Mouse (Mus musculus) liver, adult 2 months (tissue): ENCODE results near the gene Myo15. TPM values are rescaled to one million over a fixed set of nuclear protein-coding genes. Genes with fewer than 3 reads are reported as not detected.

Experiments used
- DNase-seq: peaks from one replicate; pipeline ENCODE4 v3.0.0-alpha.2; 2011; ENCODE audit warnings: low read depth, low spot score; ENCODE audit errors: extremely low read depth
- H3K27ac ChIP-seq: fragments of 200-500 bp; replicated peaks from 2 replicates; pipeline ENCODE4 v1.5.1; 2012; ENCODE audit warnings: low read depth, mild to moderate bottlenecking, control low read depth, inconsistent platforms, low read length; ENCODE audit not compliant: insufficient read depth
- H3K27me3 ChIP-seq: fragments of 200-500 bp; 2 replicates; pipeline ENCODE4 v1.6.1; 2012; ENCODE audit warnings: mild to moderate bottlenecking, moderate library complexity, low read length, inconsistent platforms; ENCODE audit not compliant: control insufficient read depth, insufficient read depth
- H3K36me3 ChIP-seq: fragments of 200-500 bp; 2 replicates; pipeline ENCODE4 v1.6.1; 2012; ENCODE audit warnings: low read length, inconsistent platforms; ENCODE audit not compliant: control insufficient read depth, insufficient read depth
- H3K4me1 ChIP-seq: fragments of 200-500 bp; 2 replicates; pipeline ENCODE4 v1.6.1; 2011; ENCODE audit warnings: low read length; ENCODE audit not compliant: control insufficient read depth, insufficient read depth
- H3K4me3 ChIP-seq: fragments of 200-500 bp; 2 replicates; pipeline ENCODE4 v1.5.1; 2011; ENCODE audit warnings: low read depth, mild to moderate bottlenecking, control low read depth, low read length, moderate library complexity; ENCODE audit not compliant: insufficient read depth
- H3K79me2 ChIP-seq: fragments of 200-500 bp; 2 replicates; pipeline ENCODE4 v1.6.1; 2012; ENCODE audit warnings: inconsistent platforms, mild to moderate bottlenecking, low read length, moderate library complexity; ENCODE audit not compliant: control insufficient read depth, insufficient read depth
- H3K9ac ChIP-seq: fragments of 200-500 bp; 2 replicates; pipeline ENCODE4 v1.6.1; 2012; ENCODE audit warnings: low read depth, mild to moderate bottlenecking, control low read depth, inconsistent platforms, low read length
- CTCF ChIP-seq: fragments of 200-500 bp; IDR thresholded peaks from 2 replicates; pipeline ENCODE4 v1.5.1; 2011; ENCODE audit warnings: low read depth, low read length, control low read depth
- POLR2A ChIP-seq: fragments of 200-500 bp; IDR thresholded peaks from 2 replicates; pipeline ENCODE4 v1.6.1; 2011; ENCODE audit warnings: low read length, control low read depth; ENCODE audit not compliant: insufficient read depth; ENCODE audit errors: extremely low read depth
- WGBS: fragments of 180-500 bp; shearing (Covaris S2); methylation state at CpG from one replicate; pipeline ENCODE4 v1.1.7; 2018; 5-methylcytosine and 5-hydroxymethylcytosine counted together
- polyA plus RNA-seq: library from polyadenylated mRNA; depleted of rRNA; stranded (reverse); fragments of >200 nt; gene quantifications from 2 replicates; pipeline ENCODE4 v1.2.3, GENCODE M21; 2012
- total RNA-seq: library from RNA; depleted of rRNA; stranded (reverse); fragments of >200 nt; gene quantifications from 2 replicates; pipeline ENCODE4 v1.2.3, GENCODE M21; 2014

Myo15 gene
- total and polyA plus RNA-seq, 2 experiments: under 0.01 to 0.05 TPM

GRCm38 (mm10) chr11:60475668-60476362 lies 6.7 kb downstream of the Myo15 start:
- no peak for DNase-seq
- Histone ChIP-seq H3K4me1 (no peaks in the 10 kb centered on the region), H3K36me3 (no peaks in the 10 kb centered on the region), H3K4me3 (no peak overlapping the region), H3K9ac (no peak overlapping the region), H3K27ac (no peak overlapping the region), H3K79me2 (no peaks in the 10 kb centered on the region), H3K27me3 (no peaks in the 10 kb centered on the region)
- WGBS: 97% methylated on average over 5 of the region's 5 CpGs
- TF ChIP-seq POLR2A: no peak
- TF ChIP-seq CTCF: no peak

DNA sequence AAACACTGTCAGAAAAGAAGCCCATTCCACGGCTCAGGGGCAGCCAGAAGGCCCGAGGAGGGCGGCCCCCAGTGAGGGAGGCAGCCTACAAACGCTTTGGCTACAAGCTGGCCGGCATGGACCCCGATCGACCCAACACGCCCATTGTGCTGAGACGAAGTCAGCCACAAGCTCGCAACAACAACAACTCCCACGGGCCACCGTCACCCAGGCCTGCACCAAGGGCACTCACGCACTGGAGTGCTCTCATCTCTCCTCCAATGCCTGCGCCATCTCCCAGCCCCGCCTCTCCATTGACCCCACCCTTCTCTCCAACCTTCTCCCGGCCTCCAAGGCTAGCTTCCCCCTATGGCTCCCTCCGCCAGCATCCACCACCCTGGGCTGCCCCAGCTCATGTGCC lies 9.0 kb downstream of the Myo15 start:
- Histone ChIP-seq H3K4me1 (no peaks in the 10 kb centered on the region), H3K36me3 (no peaks in the 10 kb centered on the region), H3K9ac (no peak overlapping the region), H3K79me2 (no peaks in the 10 kb centered on the region), H3K27ac (no peak overlapping the region), H3K4me3 (no peak overlapping the region), H3K27me3 (no peaks in the 10 kb centered on the region)
- no peak for TF ChIP-seq CTCF
- no peak for TF ChIP-seq POLR2A
- no peak for DNase-seq
- 22% methylated on average over 17 of the region's 17 CpGs for WGBS

DNA sequence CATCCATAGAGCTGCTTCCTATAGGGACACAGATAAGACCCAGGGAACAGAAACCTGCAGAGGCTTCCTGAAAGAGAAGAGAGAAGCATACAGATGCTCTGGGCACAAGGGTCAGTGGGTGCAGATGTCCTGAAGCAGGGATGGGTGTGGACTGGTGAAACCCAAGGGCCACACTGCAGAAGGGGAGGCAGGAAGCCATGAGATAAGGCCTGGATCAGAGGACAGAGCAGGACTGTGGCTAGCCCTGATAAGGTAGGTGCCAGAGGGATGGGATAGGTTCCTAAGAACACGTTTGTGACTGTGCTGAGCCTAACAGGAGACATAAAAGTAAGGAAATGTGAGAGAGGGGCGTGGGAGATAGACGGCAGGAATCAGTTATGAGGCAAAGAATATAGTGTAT lies 17.1 kb downstream of the Myo15 start:
- H3K4me1 ChIP-seq: no peaks in the 10 kb centered on the region
- no peaks in the 10 kb centered on the region for H3K79me2 ChIP-seq
- H3K4me3 ChIP-seq: no peak overlapping the region
- H3K36me3 ChIP-seq: no peaks in the 10 kb centered on the region
- no peak overlapping the region for H3K27ac ChIP-seq
- no peaks in the 10 kb centered on the region for H3K27me3 ChIP-seq
- H3K9ac ChIP-seq: no peak overlapping the region
- no peak for DNase-seq
- 60% methylated on average over 3 of the region's 3 CpGs for WGBS
- no peak for TF ChIP-seq POLR2A
- no peak for TF ChIP-seq CTCF

DNA sequence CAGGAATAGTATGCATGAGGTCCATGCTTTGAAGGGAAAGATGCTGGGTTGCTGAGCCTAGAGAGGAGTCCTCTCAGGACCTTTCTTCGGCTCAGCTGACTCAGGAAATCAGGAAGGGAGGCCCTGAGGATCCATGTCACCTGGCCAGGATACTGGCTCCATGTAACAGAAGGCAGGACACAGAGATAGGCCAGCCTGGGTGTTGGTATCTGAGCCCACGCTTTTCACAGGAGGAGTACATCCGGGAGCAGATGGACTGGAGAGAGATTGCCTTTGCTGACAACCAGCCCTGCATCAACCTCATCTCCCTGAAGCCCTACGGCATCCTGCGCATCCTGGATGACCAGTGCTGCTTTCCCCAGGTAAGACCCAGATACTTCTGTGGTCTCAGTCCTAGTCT lies 23.6 kb downstream of the Myo15 start:
- no peak overlapping the region for H3K4me3 ChIP-seq
- H3K27ac ChIP-seq: no peak overlapping the region
- WGBS: 84% methylated on average over 5 of the region's 5 CpGs
- H3K4me1 ChIP-seq: no peaks in the 10 kb centered on the region
- H3K27me3 ChIP-seq: no peaks in the 10 kb centered on the region
- no peak for DNase-seq
- no peak overlapping the region for H3K9ac ChIP-seq
- H3K36me3 ChIP-seq: no peaks in the 10 kb centered on the region
- TF ChIP-seq POLR2A (no peak), CTCF (no peak)
- H3K79me2 ChIP-seq: no peaks in the 10 kb centered on the region

GRCm38 (mm10) chr11:60495692-60496091 lies 26.6 kb downstream of the Myo15 start:
- TF ChIP-seq POLR2A (no peak), CTCF (no peak)
- DNase-seq: no peak
- H3K9ac ChIP-seq: no peak overlapping the region
- H3K4me1 ChIP-seq: no peaks in the 10 kb centered on the region
- H3K27me3 ChIP-seq: no peaks in the 10 kb centered on the region
- no peaks in the 10 kb centered on the region for H3K79me2 ChIP-seq
- H3K27ac ChIP-seq: no peak overlapping the region
- no peak overlapping the region for H3K4me3 ChIP-seq
- no peaks in the 10 kb centered on the region for H3K36me3 ChIP-seq
- WGBS: 63% methylated on average over 2 of the region's 2 CpGs

GRCm38 (mm10) chr11:60507281-60507680 lies 38.1 kb downstream of the Myo15 start:
- H3K27ac ChIP-seq: no peak overlapping the region
- H3K27me3 ChIP-seq: peaks cover 13% of the 10 kb centered on the region
- TF ChIP-seq POLR2A (no peak), CTCF (no peak)
- DNase-seq: no peak
- no peaks in the 10 kb centered on the region for H3K36me3 ChIP-seq
- no peak overlapping the region for H3K4me3 ChIP-seq
- no peaks in the 10 kb centered on the region for H3K79me2 ChIP-seq
- H3K9ac ChIP-seq: no peak overlapping the region
- 83% methylated on average over 13 of the region's 13 CpGs for WGBS
- H3K4me1 ChIP-seq: no peaks in the 10 kb centered on the region
